Mouse (Mus musculus): Measurements from ENCODE around the gene Cyp27b1. TPM values are rescaled to one million over a fixed set of nuclear protein-coding genes. Genes with fewer than 3 reads are reported as not detected.
A peak's percentile ranks its signal among the peaks of the same experiment; 100 is the strongest.

Cyp27b1 gene
- polyA plus RNA-seq, 1 experiment = 0.25 TPM

- H3K4me1 ChIP-seq (ENCODE audit: control insufficient read depth, insufficient read depth, low read length) = no peaks in the 10 kb centered on the region
- H3K36me3 ChIP-seq (ENCODE audit: control insufficient read depth, insufficient read depth, low read length) = no peaks in the 10 kb centered on the region
- no peak overlapping the region for H3K27ac ChIP-seq (ENCODE audit: control insufficient read depth, insufficient read depth, low read depth, low read length)
- TF ChIP-seq CTCF (IDR thresholded peaks at IDR 0.05; ENCODE audit: control insufficient read depth, insufficient read depth, insufficient replicate concordance, low read depth, low read length) (no peak), POLR2A (IDR thresholded peaks at IDR 0.05; ENCODE audit: control insufficient read depth, low read depth, low read length) (no peak)
- no peak overlapping the region for H3K4me3 ChIP-seq (ENCODE audit: control insufficient read depth, low read depth, low read length)
- H3K27me3 ChIP-seq (ENCODE audit: control insufficient read depth, insufficient read depth, low read length) = no peaks in the 10 kb centered on the region
Observed at GRCm38 (mm10) chr10:127017071-127017470, 31.0 kb upstream of the Cyp27b1 start.

GRCm38 (mm10) chr10:127018422-127018821 is 29.6 kb upstream of the Cyp27b1 start:
- no peaks in the 10 kb centered on the region for H3K36me3 ChIP-seq (ENCODE audit: control insufficient read depth, insufficient read depth, low read length)
- no peak overlapping the region for H3K27ac ChIP-seq (ENCODE audit: control insufficient read depth, insufficient read depth, low read depth, low read length)
- TF ChIP-seq POLR2A (IDR thresholded peaks at IDR 0.05; ENCODE audit: control insufficient read depth, low read depth, low read length) (no peak), CTCF (IDR thresholded peaks at IDR 0.05; ENCODE audit: control insufficient read depth, insufficient read depth, insufficient replicate concordance, low read depth, low read length) (no peak)
- no peak overlapping the region for H3K4me3 ChIP-seq (ENCODE audit: control insufficient read depth, low read depth, low read length)
- no peaks in the 10 kb centered on the region for H3K27me3 ChIP-seq (ENCODE audit: control insufficient read depth, insufficient read depth, low read length)
- no peaks in the 10 kb centered on the region for H3K4me1 ChIP-seq (ENCODE audit: control insufficient read depth, insufficient read depth, low read length)

GRCm38 (mm10) chr10:127030336-127031296 is 17.4 kb upstream of the Cyp27b1 start, which contains the start of gene Tsfm:
Gene Tsfm (minus strand): TSS chr10:127030840.
- H3K36me3 ChIP-seq (ENCODE audit: control insufficient read depth, insufficient read depth, low read length) = no peaks in the 10 kb centered on the region
- H3K27me3 ChIP-seq (ENCODE audit: control insufficient read depth, insufficient read depth, low read length) = no peaks in the 10 kb centered on the region

GRCm38 (mm10) chr10:127033301-127033741 is 14.7 kb upstream of the Cyp27b1 start:
- Histone ChIP-seq H3K27ac (ENCODE audit: control insufficient read depth, insufficient read depth, low read depth, low read length) (no peak overlapping the region), H3K4me3 (ENCODE audit: control insufficient read depth, low read depth, low read length) (no peak overlapping the region), H3K4me1 (ENCODE audit: control insufficient read depth, insufficient read depth, low read length) (peaks cover 14% of the 10 kb centered on the region), H3K36me3 (ENCODE audit: control insufficient read depth, insufficient read depth, low read length) (no peaks in the 10 kb centered on the region), H3K27me3 (ENCODE audit: control insufficient read depth, insufficient read depth, low read length) (no peaks in the 10 kb centered on the region)
- TF ChIP-seq CTCF (IDR thresholded peaks at IDR 0.05; ENCODE audit: control insufficient read depth, insufficient read depth, insufficient replicate concordance, low read depth, low read length) (no peak), POLR2A (IDR thresholded peaks at IDR 0.05; ENCODE audit: control insufficient read depth, low read depth, low read length) (no peak)

More at GRCm38 (mm10) chr10:127030336-127031296, 17.4 kb upstream of the Cyp27b1 start, which contains the start of gene Tsfm:
- TF ChIP-seq CTCF (IDR thresholded peaks at IDR 0.05; ENCODE audit: control insufficient read depth, insufficient read depth, insufficient replicate concordance, low read depth, low read length) (peak; percentile 93), POLR2A (IDR thresholded peaks at IDR 0.05; ENCODE audit: control insufficient read depth, low read depth, low read length) (peak; percentile 66)
- H3K4me1 ChIP-seq (ENCODE audit: control insufficient read depth, insufficient read depth, low read length) = peaks cover 14% of the 10 kb centered on the region
- H3K4me3 ChIP-seq (ENCODE audit: control insufficient read depth, low read depth, low read length) = peak within 1 kb of the TSS; percentile 90
- H3K27ac ChIP-seq (ENCODE audit: control insufficient read depth, insufficient read depth, low read depth, low read length) = peak within 1 kb of the TSS; percentile 63

- no peak overlapping the region for H3K4me3 ChIP-seq (ENCODE audit: control insufficient read depth, low read depth, low read length)
- peaks cover 14% of the 10 kb centered on the region for H3K4me1 ChIP-seq (ENCODE audit: control insufficient read depth, insufficient read depth, low read length)
- no peak overlapping the region for H3K27ac ChIP-seq (ENCODE audit: control insufficient read depth, insufficient read depth, low read depth, low read length)
- no peak for TF ChIP-seq POLR2A (IDR thresholded peaks at IDR 0.05; ENCODE audit: control insufficient read depth, low read depth, low read length)
- TF ChIP-seq CTCF (IDR thresholded peaks at IDR 0.05; ENCODE audit: control insufficient read depth, insufficient read depth, insufficient replicate concordance, low read depth, low read length) = no peak
- H3K36me3 ChIP-seq (ENCODE audit: control insufficient read depth, insufficient read depth, low read length) = no peaks in the 10 kb centered on the region
- H3K27me3 ChIP-seq (ENCODE audit: control insufficient read depth, insufficient read depth, low read length) = no peaks in the 10 kb centered on the region
Observed at GRCm38 (mm10) chr10:127036273-127036672, 11.8 kb upstream of the Cyp27b1 start.

GRCm38 (mm10) chr10:127037641-127038040 is 10.4 kb upstream of the Cyp27b1 start:
- TF ChIP-seq CTCF (IDR thresholded peaks at IDR 0.05; ENCODE audit: control insufficient read depth, insufficient read depth, insufficient replicate concordance, low read depth, low read length) (no peak), POLR2A (IDR thresholded peaks at IDR 0.05; ENCODE audit: control insufficient read depth, low read depth, low read length) (no peak)
- Histone ChIP-seq H3K27ac (ENCODE audit: control insufficient read depth, insufficient read depth, low read depth, low read length) (no peak overlapping the region), H3K4me3 (ENCODE audit: control insufficient read depth, low read depth, low read length) (no peak overlapping the region), H3K27me3 (ENCODE audit: control insufficient read depth, insufficient read depth, low read length) (no peaks in the 10 kb centered on the region), H3K36me3 (ENCODE audit: control insufficient read depth, insufficient read depth, low read length) (no peaks in the 10 kb centered on the region), H3K4me1 (ENCODE audit: control insufficient read depth, insufficient read depth, low read length) (peaks cover 16% of the 10 kb centered on the region)

DNA sequence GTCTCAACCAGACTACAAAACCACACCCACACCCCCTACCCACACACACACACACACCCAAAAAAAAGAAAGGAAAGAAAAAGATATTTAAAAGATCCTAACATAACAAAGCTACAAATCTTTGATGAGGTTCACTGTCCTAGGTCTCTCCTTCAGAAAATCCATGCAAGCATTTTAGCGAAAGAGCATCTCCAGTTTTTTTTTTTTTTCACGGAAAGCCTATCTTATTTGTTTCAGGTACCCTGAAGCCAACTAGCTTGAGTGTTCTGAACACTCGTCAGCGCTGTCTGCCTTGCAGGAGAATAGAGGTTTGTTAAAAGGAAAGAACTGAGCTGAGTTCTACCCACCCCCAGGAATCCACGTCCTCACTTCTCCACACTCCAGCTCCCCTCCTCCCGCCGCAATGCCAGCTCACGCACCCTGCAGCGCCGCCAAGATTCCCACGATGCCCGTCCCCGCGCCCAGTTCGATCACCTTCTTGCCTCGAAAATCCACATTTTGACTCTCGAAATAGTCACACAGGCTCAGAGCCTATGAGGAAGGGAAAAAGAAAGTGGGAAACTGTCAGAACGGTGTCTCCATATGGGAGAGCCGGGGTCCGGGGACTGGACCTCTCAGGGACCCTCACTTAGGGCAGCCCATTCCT is 7.4 kb upstream of the Cyp27b1 start:
- Histone ChIP-seq H3K27ac (ENCODE audit: control insufficient read depth, insufficient read depth, low read depth, low read length) (no peak overlapping the region), H3K36me3 (ENCODE audit: control insufficient read depth, insufficient read depth, low read length) (no peaks in the 10 kb centered on the region; the same call in 1 of the 2 replicates), H3K4me3 (ENCODE audit: control insufficient read depth, low read depth, low read length) (peak overlapping the region; percentile 97), H3K27me3 (ENCODE audit: control insufficient read depth, insufficient read depth, low read length) (no peaks in the 10 kb centered on the region), H3K4me1 (ENCODE audit: control insufficient read depth, insufficient read depth, low read length) (peaks cover 7% of the 10 kb centered on the region)
- TF ChIP-seq CTCF (IDR thresholded peaks at IDR 0.05; ENCODE audit: control insufficient read depth, insufficient read depth, insufficient replicate concordance, low read depth, low read length) = no peak
- no peak for TF ChIP-seq POLR2A (IDR thresholded peaks at IDR 0.05; ENCODE audit: control insufficient read depth, low read depth, low read length)
